Mouse (Mus musculus): ENCODE results near the gene Ddx60. TPM values are rescaled to one million over a fixed set of nuclear protein-coding genes. Genes with fewer than 3 reads are reported as not detected.

Gene Ddx60
- total and polyA plus RNA-seq, 2 experiments from 2014 or later, result 0.47 to 0.80 TPM

GRCm38 (mm10) chr8:62046809-62047208 lies 118.9 kb downstream of the Ddx60 start:
- Histone ChIP-seq H3K27ac (no peak overlapping the region), H3K9me3 (ENCODE audit: low read length) (no peaks in the 10 kb centered on the region), H3K4me3 (ENCODE audit: low read length) (no peak overlapping the region), H3K4me1 (ENCODE audit: insufficient read depth, low read length) (no peaks in the 10 kb centered on the region), H3K36me3 (ENCODE audit: insufficient read depth, low read length) (no peaks in the 10 kb centered on the region), H3K4me2 (ENCODE audit: low read depth, low read length) (no peak overlapping the region), H3K27me3 (ENCODE audit: insufficient read depth, low read length) (no peaks in the 10 kb centered on the region), H3K9ac (replicated peaks; ENCODE audit: low read length) (no peak overlapping the region)
- WGBS, result 53% methylated on average over 2 of the region's 2 CpGs
- ATAC-seq (no peak), DNase-seq (ENCODE audit: low spot score) (no peak)
- TF ChIP-seq CTCF (IDR thresholded peaks at IDR 0.05; ENCODE audit: low read depth), result peak; percentile 9; the same call in 1 of the 2 replicates

- peak; percentile 48 for DNase-seq (ENCODE audit: low spot score)
- H3K9ac ChIP-seq (replicated peaks; ENCODE audit: low read length), result no peak overlapping the region
- no peaks in the 10 kb centered on the region for H3K9me3 ChIP-seq (ENCODE audit: low read length)
- peak; percentile 56 for TF ChIP-seq CTCF (IDR thresholded peaks at IDR 0.05; ENCODE audit: low read depth)
- no peaks in the 10 kb centered on the region for H3K4me1 ChIP-seq (ENCODE audit: insufficient read depth, low read length)
- no peaks in the 10 kb centered on the region for H3K36me3 ChIP-seq (ENCODE audit: insufficient read depth, low read length)
- ATAC-seq, result no peak
- no peak overlapping the region for H3K4me2 ChIP-seq (ENCODE audit: low read depth, low read length)
- H3K4me3 ChIP-seq (ENCODE audit: low read length), result no peak overlapping the region
- no peak overlapping the region for H3K27ac ChIP-seq
- H3K27me3 ChIP-seq (ENCODE audit: insufficient read depth, low read length), result no peaks in the 10 kb centered on the region
Observed at GRCm38 (mm10) chr8:62060357-62060756, 132.5 kb downstream of the Ddx60 start.

DNA sequence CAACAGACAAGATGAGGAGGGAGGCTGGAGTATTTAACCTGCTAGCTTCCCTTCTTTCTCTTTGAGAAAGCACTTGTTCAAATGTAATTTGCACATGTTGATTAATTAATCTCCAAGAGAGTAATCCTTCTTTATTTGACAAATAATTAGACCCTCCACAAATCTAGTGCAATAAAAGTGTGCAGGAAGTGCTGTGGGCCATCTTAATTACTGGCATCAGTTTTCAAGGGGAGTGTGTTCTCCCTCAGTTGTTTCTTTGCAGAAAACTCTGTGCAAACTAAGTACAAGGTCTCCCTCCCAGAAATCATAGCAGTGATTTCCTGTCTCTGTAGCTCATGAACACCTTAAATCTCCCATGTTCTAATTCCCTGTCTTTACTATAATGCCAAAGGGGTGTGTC lies 140.4 kb downstream of the Ddx60 start:
- no peak overlapping the region for H3K9ac ChIP-seq (replicated peaks; ENCODE audit: low read length)
- TF ChIP-seq CTCF (IDR thresholded peaks at IDR 0.05; ENCODE audit: low read depth), result no peak
- H3K27ac ChIP-seq, result no peak overlapping the region
- no peak for ATAC-seq
- no peaks in the 10 kb centered on the region for H3K4me1 ChIP-seq (ENCODE audit: insufficient read depth, low read length)
- H3K4me2 ChIP-seq (ENCODE audit: low read depth, low read length), result no peak overlapping the region
- H3K4me3 ChIP-seq (ENCODE audit: low read length), result no peak overlapping the region
- no peak for DNase-seq (ENCODE audit: low spot score)
- H3K36me3 ChIP-seq (ENCODE audit: insufficient read depth, low read length), result no peaks in the 10 kb centered on the region
- H3K27me3 ChIP-seq (ENCODE audit: insufficient read depth, low read length), result no peaks in the 10 kb centered on the region
- H3K9me3 ChIP-seq (ENCODE audit: low read length), result no peaks in the 10 kb centered on the region

- H3K27ac ChIP-seq, result no peak overlapping the region
- DNase-seq (ENCODE audit: low spot score) (peak; percentile 93), ATAC-seq (peak; percentile 76)
- TF ChIP-seq CTCF (IDR thresholded peaks at IDR 0.05; ENCODE audit: low read depth), result peak; percentile 66
- no peaks in the 10 kb centered on the region for H3K36me3 ChIP-seq (ENCODE audit: insufficient read depth, low read length)
- no peaks in the 10 kb centered on the region for H3K9me3 ChIP-seq (ENCODE audit: low read length)
- 43% methylated on average over 3 of the region's 3 CpGs for WGBS
- H3K4me2 ChIP-seq (ENCODE audit: low read depth, low read length), result no peak overlapping the region
- no peaks in the 10 kb centered on the region for H3K27me3 ChIP-seq (ENCODE audit: insufficient read depth, low read length)
- H3K4me1 ChIP-seq (ENCODE audit: insufficient read depth, low read length), result no peaks in the 10 kb centered on the region
- H3K9ac ChIP-seq (replicated peaks; ENCODE audit: low read length), result no peak overlapping the region
- no peak overlapping the region for H3K4me3 ChIP-seq (ENCODE audit: low read length)
Observed at GRCm38 (mm10) chr8:62080195-62080802, 152.4 kb downstream of the Ddx60 start.

DNA sequence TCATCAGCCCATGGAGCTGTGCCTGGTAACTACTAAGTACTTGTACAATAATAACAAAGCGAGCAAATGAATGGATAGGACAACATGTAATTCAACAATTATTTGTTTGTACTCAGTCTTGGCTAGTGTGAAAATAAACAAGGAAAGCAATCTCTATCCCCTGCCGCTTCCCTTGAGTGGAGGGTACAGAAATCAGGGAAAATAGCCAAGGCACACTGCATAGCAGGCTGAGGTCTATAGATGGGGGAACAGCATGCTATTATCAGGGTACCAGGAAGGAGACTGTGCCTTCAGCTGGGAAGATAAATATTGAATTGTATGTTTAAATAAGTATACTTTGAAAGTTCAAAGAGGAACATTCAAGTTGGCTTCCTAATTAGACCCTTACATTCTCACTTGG lies 153.9 kb downstream of the Ddx60 start:
- TF ChIP-seq CTCF (IDR thresholded peaks at IDR 0.05; ENCODE audit: low read depth), result no peak
- Histone ChIP-seq H3K27me3 (ENCODE audit: insufficient read depth, low read length) (no peaks in the 10 kb centered on the region), H3K36me3 (ENCODE audit: insufficient read depth, low read length) (no peaks in the 10 kb centered on the region), H3K9ac (replicated peaks; ENCODE audit: low read length) (no peak overlapping the region), H3K4me1 (ENCODE audit: insufficient read depth, low read length) (no peaks in the 10 kb centered on the region), H3K4me3 (ENCODE audit: low read length) (no peak overlapping the region), H3K27ac (no peak overlapping the region), H3K9me3 (ENCODE audit: low read length) (no peaks in the 10 kb centered on the region), H3K4me2 (ENCODE audit: low read depth, low read length) (no peak overlapping the region)
- no peak for DNase-seq (ENCODE audit: low spot score)
- WGBS, result 51% methylated on average over 2 of the region's 2 CpGs
- ATAC-seq, result no peak

Other genes starting within 250 kb of the Ddx60 start
- 3.5 and 7.3 TPM in 2 replicates for gene Palld, start 25.4 kb upstream of the Ddx60 start, total RNA-seq (2014; rRNA removed)
- 13.7 and 14.0 TPM in 2 replicates for gene Palld, start 25.4 kb upstream of the Ddx60 start, polyA plus RNA-seq (2015; fragmentation: Nextera tagmentation; extraction: Ambion mirVana)
- 0.18 TPM in 1 of 2 replicates, not detected in the other for gene Anxa10, start 195.1 kb downstream of the Ddx60 start, total RNA-seq (2014; rRNA removed)
- 0.11 TPM in 1 of 2 replicates, not detected in the other for gene Anxa10, start 195.1 kb downstream of the Ddx60 start, polyA plus RNA-seq (2015; fragmentation: Nextera tagmentation; extraction: Ambion mirVana)

Data from hindbrain, postnatal 0 days (tissue).